Mouse (Mus musculus): Measurements from ENCODE around the gene Ephb2. TPM values are rescaled to one million over a fixed set of nuclear protein-coding genes. Genes with fewer than 3 reads are reported as not detected.

Gene Ephb2
- polyA plus RNA-seq, 1 experiment from 2014 or later: 7.8 TPM

- no peaks in the 10 kb centered on the region for H3K36me3 ChIP-seq (ENCODE audit: control insufficient read depth, insufficient read depth, low read length)
- 48% methylated on average over 14 of the region's 14 CpGs for WGBS
- H3K27me3 ChIP-seq (replicated peaks; ENCODE audit: control insufficient read depth, insufficient read depth, low read length): no peaks in the 10 kb centered on the region
- H3K9me3 ChIP-seq (ENCODE audit: control insufficient read depth, low read length): no peaks in the 10 kb centered on the region
- no peak overlapping the region for H3K4me2 ChIP-seq (ENCODE audit: low read length)
- no peak overlapping the region for H3K27ac ChIP-seq (ENCODE audit: low read depth, low read length)
- ATAC-seq: no peak
- H3K4me1 ChIP-seq (ENCODE audit: control insufficient read depth, insufficient read depth, low read depth, low read length): peaks cover 23% of the 10 kb centered on the region
- no peak overlapping the region for H3K9ac ChIP-seq (ENCODE audit: low read depth, low read length)
- H3K4me3 ChIP-seq (ENCODE audit: low read length): no peak overlapping the region
These were observed 35.4 kb downstream of the Ephb2 start for GRCm38 (mm10) chr4:136800366-136800765.

GRCm38 (mm10) chr4:136797677-136798569 lies 37.9 kb downstream of the Ephb2 start:
- 56% methylated on average over 23 of the region's 23 CpGs for WGBS
- no peak for ATAC-seq
- H3K27me3 ChIP-seq (replicated peaks; ENCODE audit: control insufficient read depth, insufficient read depth, low read length): no peaks in the 10 kb centered on the region
- H3K36me3 ChIP-seq (ENCODE audit: control insufficient read depth, insufficient read depth, low read length): no peaks in the 10 kb centered on the region
- H3K9me3 ChIP-seq (ENCODE audit: control insufficient read depth, low read length): no peaks in the 10 kb centered on the region
- H3K4me3 ChIP-seq (ENCODE audit: low read length): no peak overlapping the region
- no peak overlapping the region for H3K9ac ChIP-seq (ENCODE audit: low read depth, low read length)
- no peak overlapping the region for H3K4me2 ChIP-seq (ENCODE audit: low read length)
- peaks cover 32% of the 10 kb centered on the region for H3K4me1 ChIP-seq (ENCODE audit: control insufficient read depth, insufficient read depth, low read depth, low read length)
- H3K27ac ChIP-seq (ENCODE audit: low read depth, low read length): no peak overlapping the region

- ATAC-seq: peak; percentile 46
- H3K9me3 ChIP-seq (ENCODE audit: control insufficient read depth, low read length): no peaks in the 10 kb centered on the region
- peaks cover 19% of the 10 kb centered on the region for H3K4me1 ChIP-seq (ENCODE audit: control insufficient read depth, insufficient read depth, low read depth, low read length)
- 49% methylated on average over 11 of the region's 11 CpGs for WGBS
- no peaks in the 10 kb centered on the region for H3K36me3 ChIP-seq (ENCODE audit: control insufficient read depth, insufficient read depth, low read length)
- H3K27ac ChIP-seq (ENCODE audit: low read depth, low read length): peak overlapping the region; percentile 55; the same call in 1 of the 2 replicates
- H3K4me2 ChIP-seq (ENCODE audit: low read length): no peak overlapping the region
- H3K4me3 ChIP-seq (ENCODE audit: low read length): no peak overlapping the region
- H3K9ac ChIP-seq (ENCODE audit: low read depth, low read length): no peak overlapping the region
- H3K27me3 ChIP-seq (replicated peaks; ENCODE audit: control insufficient read depth, insufficient read depth, low read length): no peaks in the 10 kb centered on the region
These were observed 42.5 kb downstream of the Ephb2 start for GRCm38 (mm10) chr4:136793320-136793719.

GRCm38 (mm10) chr4:136789821-136790220 lies 46.0 kb downstream of the Ephb2 start:
- H3K27ac ChIP-seq (ENCODE audit: low read depth, low read length): no peak overlapping the region
- H3K4me1 ChIP-seq (ENCODE audit: control insufficient read depth, insufficient read depth, low read depth, low read length): peaks cover 26% of the 10 kb centered on the region
- no peak overlapping the region for H3K4me3 ChIP-seq (ENCODE audit: low read length)
- no peaks in the 10 kb centered on the region for H3K9me3 ChIP-seq (ENCODE audit: control insufficient read depth, low read length)
- no peak overlapping the region for H3K4me2 ChIP-seq (ENCODE audit: low read length)
- no peak for ATAC-seq
- no peaks in the 10 kb centered on the region for H3K36me3 ChIP-seq (ENCODE audit: control insufficient read depth, insufficient read depth, low read length)
- 67% methylated on average over 6 of the region's 6 CpGs for WGBS
- no peaks in the 10 kb centered on the region for H3K27me3 ChIP-seq (replicated peaks; ENCODE audit: control insufficient read depth, insufficient read depth, low read length)
- no peak overlapping the region for H3K9ac ChIP-seq (ENCODE audit: low read depth, low read length)

GRCm38 (mm10) chr4:136787357-136787756 lies 48.4 kb downstream of the Ephb2 start:
- no peak for ATAC-seq
- no peak overlapping the region for H3K27ac ChIP-seq (ENCODE audit: low read depth, low read length)

GRCm38 (mm10) chr4:136786453-136787276 lies 49.1 kb downstream of the Ephb2 start:
- Histone ChIP-seq H3K9me3 (ENCODE audit: control insufficient read depth, low read length) (no peaks in the 10 kb centered on the region), H3K4me2 (ENCODE audit: low read length) (no peak overlapping the region), H3K9ac (ENCODE audit: low read depth, low read length) (no peak overlapping the region), H3K27me3 (replicated peaks; ENCODE audit: control insufficient read depth, insufficient read depth, low read length) (no peaks in the 10 kb centered on the region), H3K36me3 (ENCODE audit: control insufficient read depth, insufficient read depth, low read length) (no peaks in the 10 kb centered on the region), H3K4me3 (ENCODE audit: low read length) (no peak overlapping the region), H3K4me1 (ENCODE audit: control insufficient read depth, insufficient read depth, low read depth, low read length) (peaks cover 34% of the 10 kb centered on the region), H3K27ac (ENCODE audit: low read depth, low read length) (no peak overlapping the region)
- ATAC-seq: peak; percentile 27; the same call in 1 of the 2 replicates
- 26% methylated on average over 26 of the region's 26 CpGs for WGBS

More at GRCm38 (mm10) chr4:136787357-136787756, 48.4 kb downstream of the Ephb2 start:
- no peak overlapping the region for H3K4me3 ChIP-seq (ENCODE audit: low read length)
- H3K36me3 ChIP-seq (ENCODE audit: control insufficient read depth, insufficient read depth, low read length): no peaks in the 10 kb centered on the region
- H3K4me2 ChIP-seq (ENCODE audit: low read length): no peak overlapping the region
- H3K4me1 ChIP-seq (ENCODE audit: control insufficient read depth, insufficient read depth, low read depth, low read length): peaks cover 27% of the 10 kb centered on the region
- no peaks in the 10 kb centered on the region for H3K27me3 ChIP-seq (replicated peaks; ENCODE audit: control insufficient read depth, insufficient read depth, low read length)
- H3K9me3 ChIP-seq (ENCODE audit: control insufficient read depth, low read length): no peaks in the 10 kb centered on the region
- no peak overlapping the region for H3K9ac ChIP-seq (ENCODE audit: low read depth, low read length)
- 53% methylated on average over 4 of the region's 4 CpGs for WGBS

- 25% methylated on average over 22 of the region's 22 CpGs for WGBS
- Histone ChIP-seq H3K9me3 (ENCODE audit: control insufficient read depth, low read length) (no peaks in the 10 kb centered on the region), H3K9ac (ENCODE audit: low read depth, low read length) (no peak overlapping the region), H3K27ac (ENCODE audit: low read depth, low read length) (peak overlapping the region; percentile 60; the same call in 1 of the 2 replicates), H3K4me3 (ENCODE audit: low read length) (no peak overlapping the region), H3K4me1 (ENCODE audit: control insufficient read depth, insufficient read depth, low read depth, low read length) (peaks cover 49% of the 10 kb centered on the region), H3K27me3 (replicated peaks; ENCODE audit: control insufficient read depth, insufficient read depth, low read length) (no peaks in the 10 kb centered on the region), H3K36me3 (ENCODE audit: control insufficient read depth, insufficient read depth, low read length) (no peaks in the 10 kb centered on the region), H3K4me2 (ENCODE audit: low read length) (no peak overlapping the region)
- peak; percentile 71 for ATAC-seq
These were observed 52.1 kb downstream of the Ephb2 start for GRCm38 (mm10) chr4:136783552-136784150.

GRCm38 (mm10) chr4:136782579-136782925 lies 53.2 kb downstream of the Ephb2 start:
- 100% methylated on average over 1 of the region's 1 CpGs for WGBS
- peaks cover 47% of the 10 kb centered on the region for H3K4me1 ChIP-seq (ENCODE audit: control insufficient read depth, insufficient read depth, low read depth, low read length)

More at GRCm38 (mm10) chr4:136782579-136782925, 53.2 kb downstream of the Ephb2 start:
- no peak overlapping the region for H3K4me3 ChIP-seq (ENCODE audit: low read length)
- no peak overlapping the region for H3K27ac ChIP-seq (ENCODE audit: low read depth, low read length)
- no peak for ATAC-seq
- no peak overlapping the region for H3K9ac ChIP-seq (ENCODE audit: low read depth, low read length)
- no peaks in the 10 kb centered on the region for H3K27me3 ChIP-seq (replicated peaks; ENCODE audit: control insufficient read depth, insufficient read depth, low read length)
- no peaks in the 10 kb centered on the region for H3K9me3 ChIP-seq (ENCODE audit: control insufficient read depth, low read length)
- H3K4me2 ChIP-seq (ENCODE audit: low read length): no peak overlapping the region
- no peaks in the 10 kb centered on the region for H3K36me3 ChIP-seq (ENCODE audit: control insufficient read depth, insufficient read depth, low read length)

Measured in hindbrain, embryonic 16.5 days (tissue).